Mouse (Mus musculus) midbrain, embryonic 16.5 days (tissue): Measurements from ENCODE around the gene Gm47791. TPM values are rescaled to one million over a fixed set of nuclear protein-coding genes. Genes with fewer than 3 reads are reported as not detected.

Experiments
- ATAC-seq: fragments of 200-750 bp; cut with Nextera tagmentation; 2 replicates; pipeline ENCODE4 v1.8.0; 2017; ENCODE audit warnings: moderate TSS enrichment
- H3K27ac ChIP-seq: fragments of 300-500 bp; sonication (generic); 2 replicates; pipeline ENCODE4 v1.5.1; 2014; ENCODE audit warnings: mild to moderate bottlenecking, low read length, mixed read lengths
- H3K27me3 ChIP-seq: fragments of 300-500 bp; sonication (generic); 2 replicates; pipeline ENCODE4 v1.6.1; 2014; ENCODE audit warnings: low read depth, low read length, mixed read lengths; ENCODE audit not compliant: control insufficient read depth, insufficient read depth
- H3K36me3 ChIP-seq: fragments of 300-500 bp; sonication (generic); 2 replicates; pipeline ENCODE4 v1.6.1; 2014; ENCODE audit warnings: mild to moderate bottlenecking, low read length, moderate library complexity, mixed read lengths; ENCODE audit not compliant: control insufficient read depth, insufficient read depth
- H3K4me1 ChIP-seq: fragments of 300-500 bp; sonication (generic); 2 replicates; pipeline ENCODE4 v1.6.1; 2014; ENCODE audit warnings: mild to moderate bottlenecking, low read length, mixed read lengths; ENCODE audit not compliant: control insufficient read depth, insufficient read depth
- H3K4me2 ChIP-seq: fragments of 300-500 bp; sonication (generic); 2 replicates; pipeline ENCODE4 v1.6.1; 2014; ENCODE audit warnings: mild to moderate bottlenecking, low read length, mixed read lengths
- H3K4me3 ChIP-seq: fragments of 300-500 bp; sonication (generic); 2 replicates; pipeline ENCODE4 v1.5.1; 2014; ENCODE audit warnings: low read depth, mild to moderate bottlenecking, low read length, moderate library complexity, mixed read lengths
- H3K9ac ChIP-seq: fragments of 300-500 bp; sonication (generic); 2 replicates; pipeline ENCODE4 v1.6.1; 2014; ENCODE audit warnings: low read depth, low read length, mixed read lengths
- H3K9me3 ChIP-seq: fragments of 300-500 bp; sonication (generic); replicated peaks from 2 replicates; pipeline ENCODE4 v1.6.1; 2014; ENCODE audit warnings: mild to moderate bottlenecking, low read length, mixed read lengths; ENCODE audit not compliant: control insufficient read depth, poor library complexity, severe bottlenecking
- WGBS: fragments of 180-500 bp; shearing (Covaris S2); extraction: QIAGEN DNeasy Blood & Tissue Kit; methylation state at CpG from one replicate; pipeline ENCODE4 v1.1.7; 2014; 5-methylcytosine and 5-hydroxymethylcytosine counted together
- polyA plus RNA-seq: library from polyadenylated mRNA; unstranded; fragments of >200 nt; fragmentation: Nextera tagmentation; extraction: Ambion mirVana; gene quantifications from 2 replicates; pipeline ENCODE4 v1.2.1, GENCODE M21; 2015

Gm47791 gene
- polyA plus RNA-seq, 1 experiment from 2014 or later = not detected

DNA sequence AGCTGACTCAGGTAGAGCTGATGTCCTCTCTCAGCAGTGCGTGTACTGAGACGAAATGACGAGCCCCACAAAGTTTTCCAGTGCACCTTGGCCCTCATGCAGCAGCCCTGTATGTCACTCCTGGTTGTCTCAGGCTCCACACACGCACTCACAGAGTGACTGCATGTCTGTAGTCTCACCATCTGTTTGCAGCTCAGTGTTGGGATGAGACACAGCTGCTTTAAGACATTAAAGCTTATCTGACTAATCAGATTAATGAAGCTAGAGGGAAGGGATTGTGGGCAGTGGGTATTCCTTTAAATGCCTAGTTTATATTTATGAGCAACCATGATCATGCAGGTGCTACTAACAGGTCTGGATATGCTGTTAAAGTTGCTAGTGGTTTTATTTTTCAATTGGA lies 24.6 kb downstream of the Gm47791 start:
- ATAC-seq = no peak
- no peak overlapping the region for H3K4me3 ChIP-seq

DNA sequence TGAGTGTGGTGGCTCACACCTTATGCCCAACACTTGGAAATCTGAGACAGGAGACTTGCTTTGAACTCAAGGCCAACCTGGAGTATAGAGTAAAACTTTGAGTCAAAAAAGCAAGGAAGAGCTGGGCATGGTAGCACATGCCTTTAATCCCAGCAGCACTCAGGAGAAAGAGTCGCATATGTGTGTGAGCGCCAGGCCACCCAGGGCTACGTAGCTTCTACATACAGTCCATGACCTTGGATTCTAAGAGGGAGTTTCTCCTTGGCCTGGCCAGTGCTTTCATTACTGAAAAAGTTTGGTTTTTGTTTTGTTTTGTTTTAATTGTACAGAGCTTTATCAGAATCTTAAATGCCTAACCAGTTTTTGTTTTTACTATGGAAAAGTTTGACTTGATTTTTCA lies 27.1 kb downstream of the Gm47791 start:
- no peak overlapping the region for H3K4me3 ChIP-seq
- H3K9ac ChIP-seq = no peak overlapping the region
- H3K27ac ChIP-seq = no peak overlapping the region
- no peaks in the 10 kb centered on the region for H3K9me3 ChIP-seq
- no peaks in the 10 kb centered on the region for H3K4me1 ChIP-seq
- H3K4me2 ChIP-seq = no peak overlapping the region
- ATAC-seq = no peak
- no peaks in the 10 kb centered on the region for H3K27me3 ChIP-seq
- 97% methylated on average over 3 of the region's 3 CpGs for WGBS
- H3K36me3 ChIP-seq = peaks cover 4% of the 10 kb centered on the region; the same call in 1 of the 2 replicates

More for the DNA sequence above, 24.6 kb downstream of the Gm47791 start:
- Histone ChIP-seq H3K4me1 (no peaks in the 10 kb centered on the region), H3K27ac (no peak overlapping the region), H3K9me3 (no peaks in the 10 kb centered on the region), H3K36me3 (peaks cover 9% of the 10 kb centered on the region), H3K27me3 (no peaks in the 10 kb centered on the region), H3K4me2 (no peak overlapping the region), H3K9ac (no peak overlapping the region)
- 89% methylated on average over 4 of the region's 4 CpGs for WGBS

DNA sequence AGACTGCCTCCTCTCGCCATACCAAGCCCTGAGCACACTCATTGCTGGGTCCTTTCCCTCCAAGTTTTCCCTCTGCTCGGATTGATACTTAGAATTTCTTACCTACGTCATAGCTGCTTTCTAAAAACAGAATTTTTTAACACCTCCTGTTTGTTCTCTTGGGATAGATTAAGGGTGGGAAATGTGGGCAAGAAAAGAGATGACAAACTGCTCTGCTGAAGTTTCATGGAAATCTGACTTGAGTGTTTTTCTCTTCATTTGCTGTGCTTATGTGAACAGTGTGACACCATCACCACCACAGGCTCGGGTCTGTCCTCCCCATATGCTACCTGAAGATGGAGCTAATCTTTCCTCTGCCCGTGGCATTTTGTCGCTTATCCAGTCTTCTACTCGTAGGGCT lies 29.5 kb downstream of the Gm47791 start:
- no peak for ATAC-seq
- Histone ChIP-seq H3K4me2 (no peak overlapping the region), H3K36me3 (peaks cover 5% of the 10 kb centered on the region; the same call in 1 of the 2 replicates), H3K27me3 (no peaks in the 10 kb centered on the region), H3K9ac (no peak overlapping the region), H3K4me3 (no peak overlapping the region), H3K4me1 (no peaks in the 10 kb centered on the region), H3K27ac (no peak overlapping the region), H3K9me3 (no peaks in the 10 kb centered on the region)
- 92% methylated on average over 7 of the region's 7 CpGs for WGBS

DNA sequence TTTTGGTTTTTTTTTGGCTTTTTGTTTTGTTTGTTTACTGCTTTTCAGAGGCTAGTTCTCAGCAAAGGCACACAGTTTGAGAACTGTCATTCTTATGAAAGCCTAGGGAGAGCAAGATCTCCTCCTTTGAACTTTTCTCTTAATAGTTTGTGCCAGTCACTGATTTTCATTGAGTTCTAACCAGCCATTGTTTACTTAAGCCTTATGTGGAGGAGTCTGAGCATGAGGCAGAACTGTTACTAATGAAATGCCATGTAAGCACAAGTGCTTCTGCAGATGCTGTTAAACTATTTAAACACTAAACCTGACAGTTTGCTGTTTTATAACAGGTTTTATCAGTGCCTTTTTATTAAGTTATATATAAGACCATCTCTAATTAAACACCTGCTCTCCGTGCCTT lies 33.0 kb downstream of the Gm47791 start:
- Histone ChIP-seq H3K9ac (no peak overlapping the region), H3K4me1 (no peaks in the 10 kb centered on the region), H3K27ac (no peak overlapping the region), H3K36me3 (peaks cover 13% of the 10 kb centered on the region), H3K4me3 (no peak overlapping the region), H3K27me3 (no peaks in the 10 kb centered on the region), H3K9me3 (no peaks in the 10 kb centered on the region), H3K4me2 (no peak overlapping the region)
- ATAC-seq = no peak
- WGBS = 88% methylated on average over 1 of the region's 1 CpGs

DNA sequence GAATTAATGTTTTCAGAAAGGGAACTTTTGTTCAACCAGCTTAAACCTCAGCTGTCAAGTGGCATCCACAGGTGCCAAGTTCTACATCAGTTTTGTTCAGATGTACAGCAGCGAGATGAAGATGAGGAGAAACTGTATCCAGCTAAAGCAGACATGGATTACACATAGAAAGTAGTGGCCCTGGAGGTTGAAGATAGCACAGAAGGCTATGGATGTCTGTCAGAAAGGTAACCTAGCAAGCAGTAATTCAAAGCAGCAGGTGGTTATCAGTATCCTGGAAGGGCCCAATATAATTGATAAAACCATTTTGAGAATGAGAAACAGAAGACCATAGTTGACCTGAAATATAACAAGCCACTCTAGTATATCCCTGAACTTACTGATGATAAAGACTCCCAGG lies 37.7 kb downstream of the Gm47791 start:
- Histone ChIP-seq H3K9ac (no peak overlapping the region), H3K9me3 (no peaks in the 10 kb centered on the region), H3K36me3 (peaks cover 32% of the 10 kb centered on the region), H3K27me3 (no peaks in the 10 kb centered on the region), H3K27ac (no peak overlapping the region), H3K4me3 (no peak overlapping the region), H3K4me2 (no peak overlapping the region), H3K4me1 (no peaks in the 10 kb centered on the region)
- no peak for ATAC-seq
- WGBS = 97% methylated on average over 1 of the region's 1 CpGs

DNA sequence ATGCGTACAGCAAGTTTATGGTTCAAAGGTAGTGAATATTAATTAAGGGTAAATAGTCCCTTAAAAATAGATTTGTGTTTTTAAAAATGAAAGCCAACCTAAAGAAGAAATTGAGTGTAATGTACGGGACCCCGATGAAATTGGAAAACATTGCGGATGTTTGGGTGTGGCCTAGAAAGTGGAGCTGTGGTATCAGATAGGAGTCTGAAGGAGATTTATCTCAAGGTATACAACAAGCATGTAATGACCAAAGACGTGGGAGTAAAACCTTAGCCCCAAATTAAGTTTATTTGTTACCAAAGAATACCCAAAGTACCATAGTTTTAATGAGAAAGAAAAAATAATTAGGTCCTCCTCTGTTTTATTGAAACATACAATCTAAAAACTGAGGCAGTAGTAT lies 44.6 kb downstream of the Gm47791 start:
- Histone ChIP-seq H3K27me3 (peaks cover 7% of the 10 kb centered on the region), H3K27ac (no peak overlapping the region), H3K4me2 (no peak overlapping the region), H3K4me3 (no peak overlapping the region), H3K9me3 (no peaks in the 10 kb centered on the region), H3K36me3 (peaks cover 13% of the 10 kb centered on the region; the same call in 1 of the 2 replicates), H3K4me1 (peaks cover 14% of the 10 kb centered on the region), H3K9ac (no peak overlapping the region)
- 95% methylated on average over 5 of the region's 5 CpGs for WGBS
- no peak for ATAC-seq

DNA sequence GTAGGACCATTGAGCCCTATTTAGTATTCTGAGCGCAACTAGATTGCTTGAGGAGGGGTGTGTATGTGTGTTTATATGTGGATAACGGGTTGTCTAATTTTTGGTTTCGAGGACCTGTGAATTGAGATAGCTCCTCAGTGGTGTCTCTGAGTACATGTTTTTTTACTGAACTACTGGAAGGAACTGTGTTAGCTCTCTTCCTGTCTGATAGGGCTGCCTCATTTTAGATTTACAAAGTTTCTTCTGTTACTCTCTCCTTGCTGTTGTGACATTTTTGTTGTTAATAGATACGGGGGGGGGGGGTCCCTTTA lies 45.2 kb downstream of the Gm47791 start:
- ATAC-seq = no peak
- peaks cover 7% of the 10 kb centered on the region for H3K27me3 ChIP-seq
- WGBS = 34% methylated on average over 4 of the region's 4 CpGs
- peak overlapping the region; percentile 98 for H3K4me2 ChIP-seq
- H3K9ac ChIP-seq = peak overlapping the region; percentile 93
- peaks cover 8% of the 10 kb centered on the region; the same call in 1 of the 2 replicates for H3K36me3 ChIP-seq
- H3K27ac ChIP-seq = no peak overlapping the region
- H3K9me3 ChIP-seq = no peaks in the 10 kb centered on the region
- peak overlapping the region; percentile 92 for H3K4me3 ChIP-seq
- H3K4me1 ChIP-seq = peaks cover 14% of the 10 kb centered on the region

DNA sequence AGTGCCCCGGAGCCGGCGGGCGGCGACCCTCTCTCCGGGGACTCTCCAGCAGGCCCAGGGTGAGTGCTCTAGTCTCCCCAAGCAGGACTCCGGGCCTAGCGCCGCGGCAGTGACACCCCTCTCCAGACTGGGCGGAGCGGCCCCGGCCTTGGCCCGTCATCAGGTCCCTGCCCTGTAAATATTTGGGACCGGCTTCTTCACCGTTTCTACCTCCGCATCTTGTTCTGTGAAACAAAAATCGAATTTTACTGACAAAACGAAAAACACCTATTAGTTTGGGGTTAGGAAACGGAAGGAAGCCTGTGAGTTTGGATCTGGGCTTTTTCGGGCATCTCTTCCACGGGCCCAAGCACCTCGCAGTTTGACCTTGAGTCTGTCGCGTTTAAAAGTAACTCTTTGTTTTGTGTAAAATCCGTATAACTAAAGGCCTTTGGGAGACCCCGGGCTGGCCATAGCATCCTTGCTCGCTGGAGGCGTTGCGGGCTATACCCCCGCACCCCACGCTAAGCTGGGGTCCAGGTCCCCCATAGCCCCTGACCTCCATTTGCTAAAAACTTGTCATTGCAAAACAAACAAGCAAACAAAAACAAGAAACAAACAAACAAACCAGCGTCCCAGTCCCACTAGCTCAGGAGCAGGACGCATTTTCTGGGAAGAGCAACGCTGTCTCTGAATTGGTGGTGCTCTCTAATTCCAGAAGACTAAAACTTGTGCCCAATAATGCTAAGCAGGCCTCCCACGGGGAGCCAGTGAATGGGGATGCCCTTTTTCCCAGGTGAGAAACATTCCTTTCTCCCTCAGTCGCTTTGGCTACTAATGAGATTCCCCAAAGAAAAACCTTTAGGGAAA lies 45.8 kb downstream of the Gm47791 start:
- H3K4me3 ChIP-seq = peak overlapping the region; percentile 92
- WGBS = under 1% methylated on average over 37 of the region's 37 CpGs
- peak overlapping the region; percentile 93 for H3K9ac ChIP-seq
- H3K36me3 ChIP-seq = peaks cover 6% of the 10 kb centered on the region; the same call in 1 of the 2 replicates
- H3K9me3 ChIP-seq = no peaks in the 10 kb centered on the region
- H3K4me1 ChIP-seq = peaks cover 14% of the 10 kb centered on the region
- H3K27ac ChIP-seq = peak overlapping the region; percentile 74
- peak; percentile 97 for ATAC-seq
- peak overlapping the region; percentile 98 for H3K4me2 ChIP-seq
- H3K27me3 ChIP-seq = peaks cover 7% of the 10 kb centered on the region

DNA sequence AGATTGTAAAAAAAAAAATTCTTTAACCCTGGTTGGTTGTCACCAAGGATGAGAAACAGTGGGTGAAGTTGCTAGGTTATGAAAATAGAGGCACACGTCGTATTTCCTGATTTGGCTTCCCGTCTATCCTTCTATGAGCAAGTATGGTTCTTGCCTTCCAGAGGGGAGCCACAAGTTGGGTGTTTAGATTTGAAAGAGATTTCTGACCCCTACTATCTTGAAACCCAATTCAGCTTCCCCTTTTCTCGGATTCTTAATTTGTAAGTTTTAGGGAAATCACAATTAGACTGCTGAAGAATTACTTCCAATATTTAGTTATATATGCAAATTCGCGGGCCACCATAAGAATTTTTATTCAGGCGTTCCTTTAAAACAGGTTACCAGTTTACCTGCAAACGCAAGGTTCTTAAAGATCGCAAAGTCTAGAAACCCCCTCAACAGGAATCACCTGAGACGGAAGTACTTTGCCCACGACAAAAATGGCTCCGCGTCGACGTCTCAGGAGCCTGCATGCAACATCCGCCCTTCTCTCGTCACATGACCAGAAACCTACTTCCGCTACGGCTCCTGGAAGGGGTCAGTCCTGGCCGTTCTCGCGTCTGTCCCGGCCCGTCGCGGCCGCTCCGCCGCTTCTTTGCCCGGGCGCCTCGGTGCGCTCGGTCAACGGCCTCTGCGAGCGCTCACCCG lies 46.6 kb downstream of the Gm47791 start, which contains the start of gene Mff:
Gene Mff (plus strand): TSS at position 552 of the 687 bp plus-strand sequence.
- Histone ChIP-seq H3K9ac (peak within 1 kb of the TSS; percentile 93), H3K36me3 (no peaks in the 10 kb centered on the region), H3K27me3 (peaks cover 7% of the 10 kb centered on the region), H3K4me2 (peak within 1 kb of the TSS; percentile 98), H3K9me3 (no peaks in the 10 kb centered on the region), H3K27ac (peak within 1 kb of the TSS; percentile 74), H3K4me1 (peaks cover 14% of the 10 kb centered on the region), H3K4me3 (peak within 1 kb of the TSS; percentile 92)
- 10% methylated on average over 38 of the region's 38 CpGs for WGBS
- peak; percentile 100 for ATAC-seq
